Mouse (Mus musculus) adipocyte (in vitro differentiated cells): ENCODE measurements around the gene Gm21969.

ENCODE experiments used
- DNase-seq: peaks from one replicate; pipeline ENCODE4 v3.0.0-alpha.2; 2016; ENCODE audit warnings: low spot score

Gene Gm21969

DNA sequence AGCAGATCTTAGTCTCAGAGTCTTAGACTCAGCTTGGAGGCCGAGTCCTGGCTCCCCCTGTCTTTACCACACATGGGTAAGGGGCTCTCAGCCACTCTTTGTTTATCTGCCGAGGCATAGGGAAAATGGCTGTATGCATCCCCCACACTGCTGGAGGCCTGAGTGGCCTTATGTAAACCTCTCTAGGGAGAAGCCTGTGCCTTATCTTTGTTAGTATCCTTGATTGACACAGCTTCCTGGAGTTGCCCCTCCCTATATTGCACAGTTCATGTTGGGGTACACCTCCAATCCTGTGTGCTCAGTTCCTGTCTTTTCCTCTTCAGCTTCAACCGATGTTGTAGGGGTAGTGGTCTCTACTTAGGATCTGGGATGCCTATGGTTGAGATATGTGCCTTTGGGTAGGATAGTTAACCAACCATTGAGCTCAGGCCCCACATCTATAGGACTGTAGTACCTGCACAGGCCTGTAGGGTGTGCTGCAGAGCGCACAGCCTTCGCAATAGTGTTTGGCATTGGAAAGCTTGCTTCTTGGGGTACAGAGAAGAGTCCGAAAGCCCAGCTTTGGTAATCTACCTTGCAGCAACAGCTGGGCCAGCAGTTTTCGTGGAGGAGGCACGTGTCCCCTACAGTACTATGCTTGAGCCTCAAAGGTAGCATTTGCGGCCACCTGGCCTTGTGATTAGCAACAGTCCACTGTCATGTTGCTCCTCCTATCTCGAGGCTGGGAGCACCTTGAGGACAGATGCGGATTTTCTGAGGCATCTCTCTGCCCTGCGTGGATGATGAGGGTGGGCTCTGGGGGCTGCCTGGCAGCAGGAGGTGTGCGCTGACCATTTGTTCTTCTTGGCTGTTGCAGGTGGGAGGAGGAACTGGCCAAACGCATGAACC, at the start of gene Gm21969:
TSS of gene Gm21969 (plus strand) at position 830 of the 888 bp plus-strand sequence.
- peak; percentile 70 for DNase-seq

DNA sequence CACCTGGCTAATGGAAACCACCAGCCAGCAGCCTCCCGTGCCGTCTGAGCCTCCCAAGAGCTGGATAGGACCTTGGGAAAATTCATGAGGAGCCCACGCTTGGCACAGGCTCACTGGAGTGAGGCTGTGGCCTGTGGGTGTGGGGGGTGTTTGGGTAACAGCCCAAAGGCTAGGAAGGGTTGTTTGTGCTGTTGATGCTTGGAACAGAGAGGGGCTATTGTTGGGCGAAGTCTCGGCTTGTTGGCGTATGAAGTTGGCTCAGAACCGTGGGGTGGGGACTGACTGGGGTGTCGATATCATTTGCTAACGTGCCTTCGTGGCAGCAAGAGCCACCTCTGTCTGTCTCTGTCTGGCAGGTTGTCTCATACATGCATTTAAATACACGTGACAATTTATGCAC, 47.8 kb upstream of the Gm21969 start:
- no peak for DNase-seq

- DNase-seq, result no peak
These were observed 47.0 kb upstream of the Gm21969 start for GRCm38 (mm10) chr4:139555951-139556350.

GRCm38 (mm10) chr4:139568361-139568760, 34.6 kb upstream of the Gm21969 start:
- DNase-seq, result no peak

- DNase-seq, result no peak
These were observed 32.2 kb upstream of the Gm21969 start for GRCm38 (mm10) chr4:139570756-139571155.

GRCm38 (mm10) chr4:139572928-139573512, 30.0 kb upstream of the Gm21969 start:
- no peak for DNase-seq

DNA sequence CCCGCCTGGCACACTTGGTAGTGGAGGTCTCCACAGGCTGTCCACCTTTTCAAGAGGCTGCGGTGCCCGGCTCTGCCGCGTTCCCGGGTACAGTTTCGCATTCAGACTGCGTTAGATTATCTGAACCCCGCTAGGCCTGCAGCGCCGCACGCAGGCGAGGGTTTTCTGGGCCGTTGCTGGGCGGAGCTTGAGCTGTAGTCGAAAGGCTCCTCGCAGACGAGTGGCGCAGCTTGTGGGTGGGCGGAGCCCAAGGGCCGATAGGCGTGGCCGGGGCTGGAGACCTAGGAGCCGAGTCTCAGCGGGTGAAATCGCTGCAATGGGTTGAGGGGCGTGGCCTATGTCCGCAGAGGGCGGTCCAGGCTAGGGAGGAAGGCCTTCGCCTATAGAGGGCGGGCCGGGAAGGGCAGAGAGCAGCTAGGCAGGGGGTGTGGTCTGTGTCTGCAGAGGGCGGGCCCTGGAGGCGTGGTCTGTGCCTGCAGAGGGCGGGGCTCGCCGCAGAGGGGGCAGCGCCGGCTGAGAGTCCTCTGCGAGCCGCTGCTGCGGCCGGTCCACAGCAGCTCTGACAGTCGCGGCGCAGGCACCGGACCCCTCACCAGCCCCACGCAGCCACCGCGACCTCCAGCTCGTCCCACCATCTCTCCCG, 28.7 kb upstream of the Gm21969 start:
- peak; percentile 99 for DNase-seq

GRCm38 (mm10) chr4:139574799-139575672, 27.9 kb upstream of the Gm21969 start:
- peak; percentile 22 for DNase-seq

- peak; percentile 55 for DNase-seq
These were observed 27.3 kb upstream of the Gm21969 start for GRCm38 (mm10) chr4:139575673-139576003.

DNA sequence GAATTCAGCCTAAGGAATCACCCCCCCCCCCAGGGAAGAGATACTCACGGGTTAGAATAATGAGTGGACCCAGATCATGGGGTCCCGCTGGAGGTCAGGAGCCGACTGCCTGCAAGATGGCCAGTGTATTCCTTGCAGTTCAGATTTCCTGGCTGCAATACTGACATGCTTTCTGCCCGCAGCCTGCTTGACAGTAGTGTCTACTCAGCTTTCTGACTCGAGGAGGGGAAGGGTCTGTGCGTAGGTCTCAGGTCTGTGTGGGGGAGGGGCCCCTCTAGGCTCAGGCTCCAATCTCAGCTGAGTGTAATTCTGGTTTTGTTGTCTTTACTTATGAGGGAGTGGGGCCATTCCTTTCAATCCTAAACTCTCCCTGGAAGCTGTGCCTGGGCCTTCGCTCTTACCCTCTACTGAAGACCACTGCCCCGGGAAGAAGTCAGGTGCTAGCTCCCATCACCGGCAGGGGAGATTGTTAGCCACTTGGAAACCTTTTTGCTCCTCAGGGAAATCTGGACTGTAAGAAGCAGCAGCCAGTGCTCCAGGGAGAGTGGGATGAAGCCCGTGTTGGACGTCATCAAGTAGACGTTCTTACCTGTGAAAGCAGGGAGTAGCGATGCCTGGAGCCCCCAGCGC, 26.6 kb upstream of the Gm21969 start:
- DNase-seq, result no peak

DNA sequence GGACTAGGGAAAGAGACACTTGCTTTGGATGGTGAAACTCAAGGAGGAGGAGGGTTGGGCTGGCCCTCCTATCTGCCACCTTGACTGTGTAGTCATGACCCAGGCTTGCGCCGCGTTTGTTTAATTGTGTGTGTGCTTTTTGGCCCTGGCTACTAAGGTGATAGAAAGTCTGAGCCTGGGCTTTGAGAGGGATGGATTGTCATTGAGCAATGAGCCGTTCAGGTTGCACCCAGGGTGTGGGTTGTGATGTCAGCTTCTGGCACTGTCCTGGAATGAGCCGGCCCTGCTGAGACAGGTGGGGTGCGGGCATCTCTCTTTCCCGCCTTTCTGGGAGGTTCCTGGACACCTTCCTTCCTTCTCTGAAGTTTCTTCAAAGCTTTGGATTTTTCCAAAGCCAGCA, 26.0 kb upstream of the Gm21969 start:
- DNase-seq, result no peak

DNA sequence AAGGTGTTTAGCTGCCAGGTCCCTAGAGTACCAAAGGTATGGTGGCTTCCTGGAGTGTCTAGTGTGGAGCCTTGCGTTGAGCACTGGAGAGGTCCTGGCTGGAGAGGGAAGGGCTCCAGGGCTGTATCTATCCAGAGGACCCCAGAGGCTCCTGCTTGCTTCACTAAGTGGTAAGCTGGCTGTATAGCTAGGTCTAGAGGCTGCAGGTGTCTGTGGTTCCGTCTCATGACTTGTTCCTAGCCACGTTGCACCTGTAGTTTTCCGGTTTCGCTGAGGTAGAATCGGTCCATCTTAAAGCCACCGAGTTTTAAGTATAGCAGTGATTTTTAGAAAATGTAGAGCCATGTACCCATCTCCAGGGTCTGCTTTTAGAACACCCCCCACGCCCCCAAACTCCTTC, 24.6 kb upstream of the Gm21969 start:
- DNase-seq, result no peak

- peak; percentile 30 for DNase-seq
These were observed 24.0 kb upstream of the Gm21969 start for GRCm38 (mm10) chr4:139579003-139579402.

- DNase-seq, result no peak
These were observed 23.5 kb upstream of the Gm21969 start for GRCm38 (mm10) chr4:139579466-139579865.

DNA sequence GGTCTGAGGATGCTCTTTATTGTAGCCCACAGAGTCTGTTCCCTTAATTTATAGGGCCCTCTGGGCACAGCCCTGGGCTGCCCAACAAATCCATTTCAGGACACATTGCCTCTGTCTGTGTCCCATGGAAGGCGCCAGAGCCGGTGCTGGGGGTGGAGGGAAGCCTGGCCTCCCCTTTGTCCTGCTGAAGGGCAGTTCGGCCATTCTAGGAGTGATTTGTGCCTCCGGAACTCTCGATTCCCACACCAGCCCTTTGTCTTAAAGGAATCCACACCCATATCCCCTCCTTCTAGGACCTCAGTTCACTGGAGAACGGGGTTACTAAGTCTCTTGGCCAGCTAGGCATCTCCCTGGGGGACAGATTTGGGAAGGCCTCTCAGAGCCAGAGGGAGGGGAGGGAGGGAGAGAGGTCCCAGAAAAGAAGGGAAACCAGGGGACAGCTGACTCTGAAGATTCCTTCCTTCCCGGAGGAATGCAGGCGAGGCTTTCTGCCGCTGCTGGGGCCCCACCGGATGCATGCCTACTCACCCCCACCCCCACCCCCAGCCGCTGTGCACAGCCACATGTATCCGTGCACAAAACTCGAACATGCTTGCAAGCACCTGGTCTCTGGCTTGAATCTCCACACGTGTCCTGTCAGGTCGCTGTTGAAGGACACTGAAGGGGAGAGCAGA, 22.2 kb upstream of the Gm21969 start:
- peak; percentile 79 for DNase-seq

DNA sequence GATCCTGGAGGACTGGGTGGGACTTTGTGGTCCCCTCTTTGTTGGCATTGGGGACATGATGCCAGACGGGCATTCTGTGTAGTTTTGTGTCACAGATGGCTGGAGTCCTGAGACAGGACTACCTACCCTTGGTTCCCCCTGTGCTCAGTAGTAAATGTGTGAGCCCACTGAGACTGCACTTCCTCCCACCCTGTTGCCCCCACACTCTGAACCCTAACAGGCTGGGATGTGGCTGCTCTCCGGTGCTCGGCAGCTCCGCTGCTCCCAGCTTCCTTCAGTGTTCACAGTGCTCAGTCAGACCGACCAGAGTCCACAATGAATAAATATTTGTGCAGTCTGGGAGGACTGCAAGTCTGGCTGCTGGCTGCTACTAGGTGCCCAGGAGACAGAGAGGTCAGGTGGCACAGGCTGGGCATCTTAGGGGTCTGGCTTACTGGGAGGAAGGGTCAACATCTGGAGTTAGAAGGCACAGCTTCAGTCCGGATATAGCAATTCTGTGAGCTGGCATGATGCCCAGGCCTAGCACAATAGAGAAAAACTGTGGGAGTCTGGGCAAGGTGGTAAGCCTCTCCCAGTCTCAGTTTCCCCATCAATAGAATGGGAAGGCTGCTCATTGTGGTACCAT, 21.4 kb upstream of the Gm21969 start:
- peak; percentile 69 for DNase-seq

GRCm38 (mm10) chr4:139582346-139582745, 20.6 kb upstream of the Gm21969 start:
- DNase-seq, result no peak

- DNase-seq, result no peak
These were observed 20.1 kb upstream of the Gm21969 start for GRCm38 (mm10) chr4:139582903-139583302.

DNA sequence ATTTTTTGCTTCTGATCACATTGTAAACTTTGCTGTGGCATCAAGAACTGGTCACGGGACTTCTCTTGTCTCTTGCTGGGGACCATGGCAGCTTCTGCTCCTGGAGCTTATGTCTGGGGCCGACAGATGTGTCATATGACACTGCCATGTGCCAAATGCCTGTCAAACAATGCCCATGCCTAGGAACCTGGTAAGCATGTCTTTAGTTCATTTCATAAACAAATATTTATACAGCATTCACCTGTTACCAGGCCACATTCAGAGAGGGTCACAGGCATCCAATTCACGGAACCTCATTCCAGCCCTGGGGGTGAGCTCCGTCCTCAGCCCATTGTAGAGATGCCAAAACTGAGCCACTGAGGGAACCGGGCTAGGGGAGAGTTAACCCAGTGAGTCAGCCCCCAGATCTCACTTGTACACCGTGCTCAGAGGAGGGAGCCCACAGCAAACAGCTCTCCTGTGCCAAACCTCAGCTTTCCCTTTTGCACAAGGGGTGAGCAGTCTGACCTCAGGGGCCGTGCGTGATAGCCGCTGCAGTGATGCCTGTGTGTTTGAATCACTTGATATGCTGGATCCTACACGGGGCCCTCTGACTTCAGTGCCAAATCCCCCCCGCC, 19.2 kb upstream of the Gm21969 start:
- peak; percentile 21 for DNase-seq

- peak; percentile 60 for DNase-seq
These were observed 18.3 kb upstream of the Gm21969 start for GRCm38 (mm10) chr4:139584704-139585103.
